Mouse (Mus musculus) gastrocnemius, postnatal 25 days (tissue): Measurements from ENCODE around the gene Map4k4. TPM values are rescaled to one million over a fixed set of nuclear protein-coding genes. Genes with fewer than 3 reads are reported as not detected.

Experiments
- DNase-seq: peaks from one replicate; pipeline ENCODE4 v3.0.0; 2022
- long read RNA-seq, 2 experiments: library from polyadenylated mRNA; stranded (forward); transcript quantifications; one replicate each; pipeline ENCODE4 v2.0.0; 2021
- total RNA-seq, 2 experiments: library from RNA; stranded (reverse); gene quantifications; 1 replicate in 1 of 2; 2 replicates in 1 of 2; pipeline ENCODE4 v1.2.3; 2021

Map4k4 gene
- 10 to 100 TPM; 32.6 to 36.0 TPM for total RNA-seq
- long read RNA-seq, experiment 1, partial matches to known transcripts, result 1 of 25 reads
- long read RNA-seq, experiment 1, other reads (novel, unspliced or antisense), result 24 of 25 reads
- long read RNA-seq, experiment 2, partial matches to known transcripts, result 0 of 23 reads
- long read RNA-seq, experiment 2, other reads (novel, unspliced or antisense), result 23 of 23 reads

DNA sequence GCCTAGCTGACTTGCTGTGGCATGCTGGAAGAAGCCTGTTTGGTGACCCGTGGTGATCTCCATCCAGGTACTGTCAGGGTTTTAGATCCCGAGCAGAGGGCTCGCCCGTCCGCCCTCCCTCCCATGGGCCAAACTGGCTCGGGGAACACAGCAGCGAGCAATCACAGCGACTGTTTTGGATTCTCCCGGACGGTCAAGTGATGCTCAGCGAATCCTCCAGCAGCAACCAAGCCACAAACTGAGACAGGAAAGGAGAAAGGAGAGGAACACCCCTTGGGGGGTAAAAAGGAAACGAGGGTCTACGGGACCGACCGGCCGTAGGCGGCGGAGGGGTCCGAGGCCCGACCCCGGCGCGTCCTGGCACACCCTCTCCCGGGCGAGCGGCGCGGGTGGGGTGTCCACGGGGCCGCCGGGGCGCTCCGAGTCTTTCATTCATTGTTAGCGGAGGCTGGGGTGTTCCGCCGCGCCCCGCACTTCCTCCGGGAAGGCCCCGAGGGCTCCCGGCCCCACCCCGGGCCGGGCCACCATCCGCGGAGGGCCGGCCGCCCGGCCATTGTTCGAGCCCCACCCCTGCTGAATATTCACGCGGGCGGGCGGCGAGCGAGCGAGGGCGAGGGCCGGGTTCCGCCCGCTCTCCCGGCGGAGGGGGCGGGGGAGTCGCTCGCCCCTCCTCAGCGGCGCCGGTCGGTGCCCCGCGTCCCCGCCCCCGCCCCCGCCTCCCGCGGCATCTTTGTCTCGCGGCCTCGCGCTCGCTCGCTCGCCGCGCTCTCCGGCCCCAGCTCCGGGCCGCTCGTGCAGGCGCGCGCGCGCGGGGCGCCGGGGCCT lies at the start of gene Map4k4:
Gene Map4k4, plus strand, starts transcription at position 733 of the 825 bp plus-strand sequence.
- peak; percentile 89 for DNase-seq

DNA sequence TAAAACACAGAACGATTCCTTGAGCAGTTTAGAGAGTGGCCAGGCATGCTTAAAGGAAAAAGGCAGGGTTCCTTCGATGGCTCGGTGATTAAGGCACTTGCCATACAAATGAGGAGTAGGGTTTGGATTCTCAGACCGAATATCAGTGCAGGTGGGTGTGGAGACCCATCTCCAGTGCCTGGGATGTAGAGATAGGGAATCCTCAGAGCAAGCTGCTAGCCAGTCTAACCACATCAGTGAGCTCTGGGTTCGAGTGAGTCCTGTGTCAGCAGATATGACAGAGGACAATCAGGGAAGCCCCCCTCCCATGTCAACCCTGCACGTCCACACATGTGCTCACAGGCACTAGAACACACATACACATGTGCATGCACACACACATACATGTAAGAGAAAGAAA lies 44.8 kb upstream of the Map4k4 start:
- DNase-seq, result no peak

DNA sequence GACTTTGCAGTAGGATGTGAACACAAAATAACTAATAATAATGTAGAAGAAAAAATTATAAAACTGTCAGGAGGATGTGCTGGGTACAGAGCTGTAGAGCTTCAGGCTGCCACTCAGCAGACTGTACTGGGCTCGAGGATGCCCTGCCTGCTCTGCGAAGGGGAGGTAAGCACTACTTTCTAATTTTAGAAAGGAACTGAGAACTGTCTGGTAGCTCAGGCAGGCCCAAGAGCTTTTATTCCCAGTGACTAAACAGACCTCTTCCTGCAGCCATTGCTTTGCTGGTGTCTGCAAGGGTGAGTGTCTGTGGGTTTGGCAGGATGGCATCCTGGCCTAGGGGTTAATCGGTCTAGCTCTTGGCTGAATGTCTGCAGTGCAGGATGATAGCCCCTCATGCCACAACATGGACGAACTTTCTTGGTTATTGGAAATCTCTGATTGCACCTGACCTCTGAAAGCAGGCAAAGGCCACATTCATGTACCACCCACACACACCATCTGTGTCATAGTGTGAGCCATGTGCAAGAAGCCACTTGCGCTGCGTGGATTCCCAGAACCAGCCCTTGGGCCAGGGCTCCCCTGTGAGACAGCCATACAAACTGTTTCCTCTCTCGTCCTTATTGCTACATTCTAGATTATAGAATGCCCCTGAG lies 43.8 kb upstream of the Map4k4 start:
- no peak for DNase-seq

DNA sequence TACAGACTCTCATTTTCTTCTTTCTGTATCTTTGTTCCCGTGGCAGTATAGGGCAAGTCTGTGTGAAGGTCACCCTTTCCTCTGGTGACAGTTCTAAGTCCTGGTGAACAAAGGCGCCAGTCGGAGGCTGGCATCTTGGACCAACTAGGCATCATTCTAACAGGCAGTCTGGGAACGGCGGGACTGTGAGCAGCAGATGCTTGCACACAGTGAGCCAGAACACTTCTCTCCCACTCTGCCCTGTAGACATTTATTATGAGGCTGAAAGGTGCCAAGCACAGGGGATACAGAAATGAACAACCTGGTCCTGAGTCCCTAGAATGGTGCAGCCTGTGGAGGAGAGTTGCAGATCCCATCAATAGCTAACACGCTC lies 43.3 kb upstream of the Map4k4 start:
- no peak for DNase-seq

DNA sequence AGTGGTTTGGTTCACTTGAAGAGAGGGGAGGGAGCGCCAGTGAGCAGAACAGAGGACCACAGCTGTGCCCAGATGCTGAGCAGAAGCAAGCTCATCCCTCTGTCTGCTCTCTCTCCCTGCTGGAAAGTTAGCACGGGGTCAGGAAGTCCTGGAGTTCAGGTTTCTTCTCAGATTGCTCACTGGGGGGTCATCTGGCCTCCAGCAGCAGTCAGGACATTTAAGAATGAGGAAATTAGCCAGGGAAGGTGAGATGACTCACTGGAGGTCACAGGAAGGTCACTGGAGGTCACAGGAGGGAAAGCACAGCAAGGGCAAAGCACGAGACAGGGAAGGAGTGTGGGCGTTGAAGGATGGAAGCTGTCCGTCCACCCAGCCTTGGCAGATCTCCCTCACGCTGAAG lies 41.5 kb upstream of the Map4k4 start:
- DNase-seq, result no peak

DNA sequence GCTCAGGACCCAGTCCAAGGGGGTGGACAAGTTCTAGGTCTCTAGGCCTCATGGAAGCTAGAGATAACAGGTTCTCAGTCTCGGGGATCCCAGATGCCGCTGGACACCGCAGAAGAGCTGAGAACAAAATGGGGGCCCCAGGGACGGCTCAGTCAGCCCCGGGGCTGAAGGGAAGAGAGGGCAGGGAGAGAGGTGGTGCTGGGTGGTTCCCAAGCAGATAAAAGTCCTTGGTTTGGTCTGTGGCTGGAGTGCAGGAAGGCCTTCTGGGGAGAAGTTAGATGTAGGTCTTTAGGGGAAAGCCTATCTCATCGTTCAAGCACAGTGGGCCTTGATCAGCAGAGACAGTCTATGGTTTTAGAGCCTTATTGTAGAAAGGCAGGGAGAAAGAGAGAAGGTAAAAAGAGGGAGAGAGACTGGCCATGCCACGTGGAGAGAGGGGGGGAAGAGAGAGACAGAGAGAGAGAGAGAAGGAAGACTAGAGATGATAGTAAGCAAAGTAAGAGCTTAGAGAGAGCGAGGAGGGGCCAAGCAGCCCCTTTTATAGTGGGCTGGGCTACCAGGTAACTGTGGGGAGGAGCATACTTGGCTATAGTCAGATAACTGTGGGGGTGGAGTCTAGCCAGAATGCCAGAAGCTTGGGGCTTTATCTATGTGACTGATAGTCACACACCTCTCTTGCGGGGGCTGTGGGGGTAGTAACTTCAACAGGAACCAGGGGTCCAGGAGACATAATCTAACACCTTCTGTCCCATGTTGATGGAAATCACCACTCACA lies 34.2 kb upstream of the Map4k4 start:
- DNase-seq, result no peak

DNA sequence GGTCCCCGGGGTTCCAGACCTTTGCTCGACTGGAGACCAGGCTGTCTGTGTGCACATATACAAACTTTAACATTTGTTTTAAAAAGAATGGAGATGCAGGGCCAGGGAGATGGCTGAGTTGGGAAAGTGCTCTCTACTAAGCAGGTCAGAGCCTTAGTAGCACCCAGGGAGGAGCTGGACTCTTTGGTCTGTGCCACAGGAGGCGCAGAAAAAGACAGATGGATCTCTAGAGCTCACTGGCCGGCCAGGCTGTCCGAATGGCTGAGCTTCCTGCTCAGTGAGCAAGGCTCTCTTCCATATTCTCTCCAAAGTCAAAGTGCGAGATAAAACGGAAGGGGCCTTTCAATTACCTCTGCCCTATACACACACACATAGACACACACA lies 33.6 kb upstream of the Map4k4 start:
- DNase-seq, result no peak

DNA sequence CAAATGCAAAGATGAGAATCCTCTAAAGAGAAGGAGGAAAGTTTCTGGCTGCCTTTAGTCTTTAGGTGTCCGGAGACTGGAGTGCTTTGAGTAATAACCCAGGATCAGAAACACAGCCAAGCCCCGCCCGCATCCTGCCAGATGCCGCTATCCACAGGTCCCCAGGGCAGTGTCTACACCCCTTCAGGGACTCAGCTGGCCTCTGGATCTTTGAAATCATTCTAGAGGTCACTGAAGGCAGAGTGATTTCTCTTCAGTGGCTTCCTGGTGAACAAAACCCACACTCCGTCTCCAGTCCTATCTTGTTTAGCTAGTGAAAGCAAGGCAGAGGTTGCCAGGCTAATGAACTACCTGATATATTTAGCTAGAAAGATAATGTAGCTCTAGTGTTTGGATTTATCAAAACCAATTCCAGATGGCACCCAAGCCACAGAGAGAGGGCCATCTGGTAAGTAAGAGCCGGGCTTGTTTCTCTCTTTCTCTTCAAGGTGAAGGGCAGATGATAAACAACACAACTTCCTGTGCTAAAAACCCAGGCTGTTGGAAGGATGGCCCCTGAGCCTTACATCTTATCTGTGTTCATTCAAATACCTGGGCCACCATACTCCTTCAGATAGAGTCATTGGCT lies 32.6 kb upstream of the Map4k4 start:
- DNase-seq, result peak; percentile 61

DNA sequence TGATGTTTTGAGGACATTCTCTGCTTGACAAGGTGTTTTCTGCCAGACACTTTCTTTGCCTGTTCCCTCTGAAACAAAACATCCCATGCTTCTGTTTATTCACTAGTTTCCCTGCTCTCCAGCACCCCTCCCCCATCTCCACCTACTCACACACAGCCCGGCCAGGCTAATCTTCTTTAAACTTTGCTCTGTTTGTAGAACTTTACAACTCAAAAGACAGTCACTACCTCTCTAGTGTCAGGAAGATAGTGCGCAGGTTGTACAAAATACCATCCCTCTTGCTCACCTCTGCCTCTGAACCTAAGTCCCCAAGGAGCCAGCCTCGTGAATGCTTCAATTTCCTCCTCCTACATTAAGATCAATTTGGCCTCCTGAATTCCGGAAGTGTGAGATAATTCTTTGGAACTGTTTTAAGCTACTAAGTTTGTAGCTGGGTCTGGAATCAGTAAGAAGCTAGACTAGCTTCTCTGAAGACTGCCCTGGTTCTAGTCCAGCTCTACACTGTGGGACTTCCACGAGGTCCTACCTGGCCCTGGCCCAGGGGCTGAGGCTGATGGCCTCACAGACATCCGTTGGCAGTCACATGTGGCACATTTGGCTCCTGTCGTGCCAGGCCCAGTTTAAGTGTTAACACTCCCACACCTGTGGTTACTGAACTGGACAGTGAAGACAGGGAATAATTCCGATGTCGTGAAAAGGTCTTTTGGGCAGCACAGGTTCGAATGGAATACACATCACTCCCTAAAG lies 31.7 kb upstream of the Map4k4 start:
- peak; percentile 9 for DNase-seq

DNA sequence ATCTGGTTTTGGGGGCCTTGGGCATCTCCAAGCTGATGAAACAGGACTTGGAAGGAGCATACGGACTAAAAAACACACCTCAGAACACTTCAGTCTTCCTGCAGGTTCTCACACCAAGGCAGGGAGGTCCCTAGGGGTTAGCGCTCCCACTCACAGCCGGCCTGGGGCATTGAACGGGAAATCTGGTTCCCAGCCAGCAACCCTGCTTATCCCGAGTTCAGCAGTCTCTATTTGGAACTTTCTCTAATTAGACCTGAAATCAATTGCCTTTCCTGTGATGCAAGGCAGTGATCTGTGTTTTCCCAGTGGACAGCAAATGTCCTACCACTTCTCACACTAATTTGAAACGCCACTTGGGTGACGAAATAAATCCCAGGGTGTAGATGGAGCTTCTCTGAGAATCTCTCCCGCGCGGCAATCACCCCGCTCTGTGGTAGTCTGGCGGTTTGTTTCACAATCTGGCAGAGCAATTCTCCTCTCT lies 31.0 kb upstream of the Map4k4 start:
- DNase-seq, result peak; percentile 37

DNA sequence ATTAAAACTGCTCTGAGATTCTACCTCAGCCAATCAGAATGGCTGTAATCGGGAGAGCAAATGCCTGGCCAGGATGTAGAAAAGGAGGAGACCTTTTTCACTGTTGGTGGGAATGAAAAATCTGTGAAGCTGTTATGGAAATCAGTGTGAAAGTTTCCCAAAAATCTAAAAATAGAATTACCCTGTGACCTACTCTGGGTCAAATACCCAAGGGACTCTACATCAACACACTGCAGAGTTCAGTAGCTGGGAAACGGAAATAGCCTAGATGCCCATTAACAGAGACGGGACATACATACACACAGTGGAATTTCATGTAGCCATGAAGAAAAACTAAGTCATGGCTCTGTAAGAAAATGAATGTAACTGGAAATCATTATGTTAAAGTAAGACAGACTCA lies 22.7 kb upstream of the Map4k4 start:
- no peak for DNase-seq

DNA sequence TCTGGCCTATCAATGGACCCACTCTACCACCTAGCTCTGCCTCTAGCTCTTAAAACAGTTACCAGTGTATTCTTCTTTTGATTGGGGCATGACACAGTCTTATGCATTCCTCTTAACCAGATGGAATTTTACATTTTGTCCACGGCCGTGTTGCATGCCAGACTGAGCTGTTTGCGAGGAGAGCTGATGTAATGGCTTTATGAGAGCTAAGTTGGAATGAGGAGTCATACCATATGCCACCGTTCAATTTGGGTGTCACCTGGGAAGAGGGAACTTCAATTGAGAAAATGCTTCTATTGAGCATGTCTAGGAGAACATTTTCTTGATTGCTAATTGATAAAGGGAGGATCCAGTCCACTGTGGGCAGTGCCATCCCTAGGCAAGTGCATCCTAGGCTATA lies 18.2 kb upstream of the Map4k4 start:
- DNase-seq, result no peak

DNA sequence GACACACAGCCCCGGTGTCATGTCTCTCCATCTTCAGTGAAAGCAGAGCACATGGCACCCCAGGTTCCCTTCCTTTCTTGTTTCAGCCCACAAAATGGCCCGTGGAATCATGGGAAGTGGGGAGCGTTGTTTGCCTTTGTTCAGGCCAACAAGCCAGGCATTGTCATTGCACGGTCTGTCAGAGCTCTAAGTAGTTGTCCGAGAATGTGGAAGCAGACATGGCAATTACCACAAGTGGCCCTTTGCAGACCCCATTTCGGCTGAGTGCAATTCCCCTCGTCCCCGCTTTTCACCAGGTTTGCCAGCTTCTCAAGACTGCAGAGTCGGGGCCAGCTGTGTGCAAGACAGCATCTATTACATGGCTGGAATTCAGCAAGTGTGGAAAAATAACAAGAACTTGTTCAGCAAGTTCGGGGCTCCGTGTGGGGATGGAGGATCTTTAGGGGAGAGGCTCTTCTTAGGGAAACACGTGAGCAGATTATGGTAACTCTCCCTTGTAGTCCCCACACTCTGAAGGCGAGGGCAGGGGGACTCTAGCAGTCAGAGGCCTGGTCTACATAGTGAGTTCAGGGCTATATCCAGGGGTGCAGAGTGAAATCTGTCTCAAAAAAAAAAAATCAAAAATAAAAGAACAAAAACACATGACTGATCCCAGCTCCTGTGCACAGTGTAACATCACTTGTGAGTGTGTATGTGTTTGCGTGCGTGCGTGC lies 15.8 kb upstream of the Map4k4 start:
- no peak for DNase-seq

DNA sequence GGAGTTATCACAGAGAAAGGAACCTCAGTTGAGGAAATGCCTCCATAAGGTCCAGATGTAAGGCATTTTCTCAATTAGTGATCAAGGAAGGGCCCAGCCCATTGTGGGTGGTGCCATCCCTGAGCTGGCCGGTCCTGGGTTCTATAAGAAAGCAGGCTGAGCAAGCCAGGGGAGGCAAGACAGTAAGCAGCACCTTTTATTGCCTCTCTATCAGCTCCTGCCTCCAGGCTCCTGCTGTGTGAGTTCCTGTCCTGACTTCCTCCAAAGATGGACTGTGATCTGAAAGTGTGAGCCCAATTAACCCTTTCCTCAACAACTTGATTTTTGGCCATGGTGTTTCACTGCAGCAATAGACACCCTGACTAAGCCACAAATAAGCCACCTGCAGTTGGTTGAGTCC lies 12.7 kb upstream of the Map4k4 start:
- DNase-seq, result no peak

DNA sequence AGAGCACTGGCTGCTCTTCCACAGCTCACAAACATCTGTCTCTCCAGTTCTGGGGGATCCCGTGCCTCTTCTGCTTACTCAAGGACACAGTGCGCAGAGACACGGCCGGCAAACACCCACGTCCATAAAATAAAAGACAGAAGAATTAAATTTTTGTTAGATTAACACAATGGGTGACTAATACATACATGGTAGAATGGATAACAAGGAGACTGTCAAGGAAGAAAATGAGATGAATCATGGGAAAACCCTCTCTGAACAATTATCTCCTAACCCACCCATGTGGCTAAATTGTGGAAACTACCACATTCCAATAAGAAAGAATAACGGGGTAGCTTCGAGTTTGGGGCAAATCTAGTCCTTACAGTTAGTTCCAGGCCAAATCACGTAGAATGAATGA lies 11.3 kb upstream of the Map4k4 start:
- no peak for DNase-seq

DNA sequence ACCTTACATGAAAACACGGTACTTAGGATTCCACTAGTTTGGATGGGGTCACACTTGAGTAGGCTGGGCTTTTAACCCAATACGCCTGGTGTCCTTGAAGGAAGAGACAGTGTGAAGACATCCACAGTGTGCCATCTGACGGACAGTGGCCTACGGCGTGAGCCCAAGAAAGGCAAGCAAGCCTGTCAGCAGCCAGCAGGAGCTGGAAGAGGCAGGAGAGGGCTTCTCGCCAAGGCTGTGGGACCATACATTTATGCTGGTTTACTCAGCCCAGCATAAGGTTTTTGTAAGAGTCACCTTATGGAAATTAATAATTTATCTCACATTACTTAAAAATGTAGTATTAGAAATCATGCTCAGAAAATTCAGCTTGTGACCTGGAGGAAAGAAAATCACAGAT lies 10.7 kb upstream of the Map4k4 start:
- no peak for DNase-seq

DNA sequence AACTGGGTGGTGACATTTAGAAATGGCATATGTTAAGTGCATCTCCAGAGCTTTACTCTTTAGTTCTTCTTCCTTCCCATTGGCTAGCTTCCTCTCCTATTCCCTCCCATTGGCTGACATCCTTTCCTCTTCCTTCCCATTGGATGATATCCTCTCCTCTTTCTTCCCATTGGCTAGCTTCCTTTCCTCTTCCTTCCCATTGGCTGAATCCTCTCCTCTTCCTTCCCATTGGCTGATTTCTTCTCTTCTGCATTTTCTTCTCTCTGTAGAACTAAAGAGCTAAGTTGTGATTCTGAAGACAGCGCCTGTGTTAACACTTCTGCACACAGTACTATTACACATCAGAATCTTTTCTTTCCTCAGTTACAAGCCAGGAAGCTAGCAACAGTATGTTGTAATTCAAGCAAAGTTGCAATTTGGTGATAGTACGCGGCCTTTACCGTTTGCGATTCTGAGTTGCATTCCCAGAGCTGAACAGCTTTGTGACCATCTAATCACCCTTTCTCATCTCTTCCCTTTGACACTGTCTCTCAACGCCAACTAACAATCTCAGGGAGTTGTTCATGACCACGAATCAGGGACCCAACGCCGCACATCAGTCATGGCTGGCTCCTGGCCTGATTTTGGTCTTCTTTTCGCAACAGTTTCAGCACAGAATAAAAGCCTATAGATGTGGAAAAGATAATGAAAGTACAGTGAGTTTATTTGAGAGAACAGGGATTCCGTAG lies 7.4 kb upstream of the Map4k4 start:
- DNase-seq, result no peak

DNA sequence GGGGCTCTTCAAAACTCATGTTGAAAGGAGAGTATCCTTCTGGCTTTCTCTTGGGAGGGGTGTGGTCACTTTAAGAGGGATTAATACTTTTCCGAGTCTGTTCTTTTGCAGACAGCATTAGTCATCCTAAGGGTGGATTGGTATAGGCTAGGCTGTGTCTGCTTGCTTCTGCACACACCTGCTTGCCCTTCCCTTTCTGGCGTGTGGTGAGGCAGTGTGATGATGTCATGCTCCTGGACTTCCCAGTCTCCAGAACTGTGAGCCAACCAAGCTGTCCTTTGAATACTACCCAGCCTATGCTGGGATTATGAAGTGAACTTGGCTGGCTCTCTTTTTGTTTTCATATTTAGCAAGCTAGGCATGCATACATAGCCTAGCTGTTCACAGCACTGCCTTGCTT lies 5.6 kb upstream of the Map4k4 start:
- DNase-seq, result no peak

DNA sequence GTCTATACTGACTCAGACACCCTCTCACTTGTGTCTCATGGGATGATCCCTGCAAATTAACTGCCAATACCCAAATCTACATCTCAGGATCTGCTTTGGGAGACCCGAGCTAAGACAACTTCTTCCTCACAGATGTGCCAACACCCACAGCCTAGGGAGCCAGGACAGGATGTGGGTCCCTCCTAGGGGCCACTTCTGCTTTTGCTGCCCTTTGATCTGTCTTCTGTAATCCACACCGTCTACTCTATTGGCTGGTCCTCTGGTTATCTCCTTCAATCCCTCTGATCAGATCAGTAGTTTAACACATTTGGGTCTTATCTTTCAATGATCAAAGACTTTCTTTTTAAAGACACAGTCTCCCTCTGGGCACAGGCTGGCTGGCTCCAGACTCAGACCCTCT lies 5.2 kb upstream of the Map4k4 start:
- no peak for DNase-seq

DNA sequence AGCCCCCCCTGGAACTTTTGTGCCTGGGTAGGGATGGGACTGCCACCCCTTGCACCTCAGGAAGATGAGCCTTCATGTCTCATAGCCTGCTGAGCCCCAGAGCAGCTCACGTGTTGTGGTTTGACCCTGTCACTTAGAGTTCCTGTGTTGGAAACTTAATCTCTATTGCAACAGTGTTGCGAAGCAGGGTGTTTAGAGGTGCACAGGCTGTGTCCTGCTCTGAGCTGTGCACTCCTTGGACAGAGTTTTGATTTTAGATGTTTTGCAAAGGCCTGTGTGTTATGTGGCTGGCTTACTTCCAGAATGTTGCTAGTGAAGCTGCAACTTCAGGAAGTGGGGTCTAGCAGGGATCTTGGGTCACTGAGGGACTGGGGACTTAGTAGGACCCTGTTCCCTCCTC lies 4.1 kb upstream of the Map4k4 start:
- DNase-seq, result no peak
